Mouse (Mus musculus) hindbrain, embryonic 11.5 days (tissue): Measurements from ENCODE around the gene Hcn1. TPM values are rescaled to one million over a fixed set of nuclear protein-coding genes. Genes with fewer than 3 reads are reported as not detected.

ENCODE experiments used
- ATAC-seq: fragments of 200-750 bp; cut with Nextera tagmentation; 2 replicates; pipeline ENCODE4 v1.8.0; 2017; ENCODE audit warnings: mild to moderate bottlenecking, moderate TSS enrichment, moderate library complexity; ENCODE audit not compliant: low FRiP score
- DNase-seq: peaks from one replicate; pipeline ENCODE4 v3.0.0-alpha.2; 2015; ENCODE audit warnings: low spot score
- H3K27ac ChIP-seq: fragments of 300-500 bp; sonication (generic); 2 replicates; pipeline ENCODE4 v1.5.1; 2014; ENCODE audit warnings: mild to moderate bottlenecking, low read depth, low read length
- H3K27me3 ChIP-seq: fragments of 300-500 bp; sonication (generic); 2 replicates; pipeline ENCODE4 v1.6.1; 2014; ENCODE audit warnings: mild to moderate bottlenecking, low read length, moderate library complexity, mixed read lengths; ENCODE audit not compliant: control insufficient read depth, insufficient read depth
- H3K36me3 ChIP-seq: fragments of 300-500 bp; sonication (generic); 2 replicates; pipeline ENCODE4 v1.6.1; 2014; ENCODE audit warnings: mild to moderate bottlenecking, low read length, moderate library complexity, mixed read lengths; ENCODE audit not compliant: control insufficient read depth, insufficient read depth
- H3K4me1 ChIP-seq: fragments of 300-500 bp; sonication (generic); replicated peaks from 2 replicates; pipeline ENCODE4 v1.6.1; 2014; ENCODE audit warnings: low read length, mixed read lengths; ENCODE audit not compliant: control insufficient read depth, insufficient read depth
- H3K4me2 ChIP-seq: fragments of 300-500 bp; sonication (generic); replicated peaks from 2 replicates; pipeline ENCODE4 v1.6.1; 2014; ENCODE audit warnings: mild to moderate bottlenecking, low read depth, low read length
- H3K4me3 ChIP-seq: fragments of 300-500 bp; sonication (generic); 2 replicates; pipeline ENCODE4 v1.5.1; 2014; ENCODE audit warnings: low read depth, low read length
- H3K9ac ChIP-seq: fragments of 300-500 bp; sonication (generic); 2 replicates; pipeline ENCODE4 v1.6.1; 2014; ENCODE audit warnings: low read depth, low read length
- H3K9me3 ChIP-seq: fragments of 300-500 bp; sonication (generic); 2 replicates; pipeline ENCODE4 v1.6.1; 2016; ENCODE audit warnings: low read length; ENCODE audit not compliant: control insufficient read depth
- WGBS: fragments of 180-500 bp; shearing (Covaris S2); extraction: QIAGEN DNeasy Blood & Tissue Kit; methylation state at CpG from one replicate; pipeline ENCODE4 v1.1.7; 2014; 5-methylcytosine and 5-hydroxymethylcytosine counted together
- polyA plus RNA-seq: library from polyadenylated mRNA; unstranded; fragments of >200 nt; fragmentation: Nextera tagmentation; extraction: Ambion mirVana; gene quantifications from 2 replicates; pipeline ENCODE4 v1.2.1, GENCODE M21; 2014

The Hcn1 gene
- polyA plus RNA-seq, 1 experiment from 2014 or later = 0.06 TPM

- no peaks in the 10 kb centered on the region for H3K4me1 ChIP-seq
- H3K9ac ChIP-seq = no peak overlapping the region
- H3K4me3 ChIP-seq = no peak overlapping the region
- no peak overlapping the region for H3K4me2 ChIP-seq
- H3K27ac ChIP-seq = no peak overlapping the region
- DNase-seq (no peak), ATAC-seq (no peak)
- no peaks in the 10 kb centered on the region for H3K27me3 ChIP-seq
- no peaks in the 10 kb centered on the region for H3K36me3 ChIP-seq
- no peaks in the 10 kb centered on the region for H3K9me3 ChIP-seq
- WGBS = 92% methylated on average over 8 of the region's 8 CpGs
Observed at GRCm38 (mm10) chr13:117940536-117941280, 338.6 kb downstream of the Hcn1 start.

DNA sequence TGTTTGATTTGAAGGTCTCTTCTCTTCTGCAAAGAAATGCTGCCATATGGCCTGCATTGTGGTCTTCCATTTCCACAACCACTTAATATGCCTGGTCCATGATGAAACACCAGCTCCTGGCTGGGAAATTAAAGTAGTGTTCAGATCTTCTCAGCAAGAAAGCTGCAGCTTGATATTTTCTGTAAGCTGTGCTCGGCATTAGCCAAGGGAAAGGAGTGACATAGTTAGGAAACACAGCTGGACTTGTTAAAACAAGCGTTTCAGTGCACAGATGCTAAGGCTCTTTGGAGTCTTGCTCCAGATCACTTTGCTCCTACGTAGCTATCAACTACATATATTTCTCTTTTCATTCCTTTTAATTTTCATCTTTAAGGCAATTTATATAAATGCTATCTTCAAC, 344.7 kb downstream of the Hcn1 start:
- H3K9me3 ChIP-seq = no peaks in the 10 kb centered on the region
- ATAC-seq = no peak
- H3K4me1 ChIP-seq = no peaks in the 10 kb centered on the region
- H3K9ac ChIP-seq = no peak overlapping the region
- no peak overlapping the region for H3K27ac ChIP-seq
- H3K4me3 ChIP-seq = no peak overlapping the region
- no peak overlapping the region for H3K4me2 ChIP-seq
- DNase-seq = no peak
- WGBS = 86% methylated on average over 3 of the region's 3 CpGs
- H3K27me3 ChIP-seq = no peaks in the 10 kb centered on the region
- H3K36me3 ChIP-seq = no peaks in the 10 kb centered on the region

DNA sequence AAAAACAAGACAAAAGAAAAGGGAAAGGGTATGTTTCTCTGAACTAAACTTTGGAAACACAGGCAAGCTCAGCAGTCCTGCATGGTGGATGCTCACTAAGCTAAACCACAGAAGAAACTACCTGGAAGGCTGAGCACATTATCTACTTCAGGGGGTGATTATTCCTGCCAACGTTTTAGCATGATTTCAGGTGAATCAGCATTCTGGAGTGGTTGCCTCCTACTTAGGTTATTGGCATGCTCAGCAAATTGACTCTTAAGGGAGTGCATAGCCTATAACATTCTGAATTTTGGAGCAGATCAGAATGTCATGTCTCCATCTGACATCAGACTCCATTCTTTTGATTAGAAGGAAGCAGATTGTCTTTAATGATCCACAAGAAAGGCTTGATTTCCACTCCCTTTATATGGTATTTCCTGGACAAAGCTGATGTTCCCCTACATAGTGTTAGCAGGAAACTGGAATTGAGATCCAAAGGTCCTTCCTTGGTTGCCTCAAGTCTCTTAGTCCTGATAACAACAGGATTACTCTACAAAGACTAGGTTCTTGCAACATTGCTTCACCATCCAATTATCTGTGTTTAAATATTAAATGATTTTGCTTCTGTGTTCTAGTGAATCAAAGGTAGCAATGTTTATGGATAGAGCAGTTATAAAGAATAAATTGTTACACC, 345.7 kb downstream of the Hcn1 start:
- WGBS = 46% methylated on average over 1 of the region's 1 CpGs

DNA sequence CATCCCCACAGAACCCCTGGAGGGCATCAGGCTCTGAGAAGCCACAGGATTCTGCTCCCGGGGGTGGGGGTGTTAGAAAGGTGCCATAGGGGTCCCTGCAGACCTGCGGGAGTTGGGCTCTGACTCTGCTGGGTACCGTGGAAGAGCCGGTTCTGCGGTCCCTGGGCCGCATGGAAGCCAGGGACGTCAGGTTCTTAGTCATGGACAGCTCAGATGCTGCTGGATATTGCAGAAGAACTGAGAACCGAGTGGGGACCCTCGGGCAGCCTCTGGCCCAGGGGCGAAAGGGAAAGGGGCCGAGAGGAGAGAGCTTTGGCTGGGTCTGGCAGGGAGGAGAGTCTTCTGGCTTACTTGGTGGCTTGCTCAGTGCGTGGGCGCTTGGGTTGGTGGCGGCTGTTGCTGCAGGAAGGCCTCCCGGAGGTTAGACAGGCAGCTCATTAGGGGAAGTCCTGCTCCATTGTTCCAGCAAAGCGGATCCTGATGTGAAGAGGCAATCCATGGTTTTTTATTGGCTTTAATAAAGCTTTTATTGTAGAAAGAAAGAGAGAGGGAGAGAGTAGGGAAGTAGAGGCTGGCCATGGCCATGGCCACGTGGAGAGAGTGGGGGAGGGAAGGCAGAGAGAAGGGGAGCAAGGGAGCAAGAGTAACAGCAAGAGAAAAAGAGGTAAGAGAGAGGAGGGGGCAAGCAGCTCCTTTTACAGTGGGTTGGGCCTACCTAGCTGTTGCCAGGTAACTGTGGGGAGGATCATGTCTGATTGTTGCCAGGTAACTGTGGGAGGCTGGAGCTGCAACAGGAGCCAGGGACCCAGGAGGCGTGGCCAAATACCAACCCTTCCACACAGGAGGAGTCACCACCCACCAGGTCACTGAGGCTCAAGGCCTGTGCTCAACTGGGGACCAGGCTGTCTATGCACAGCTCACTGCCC, 356.6 kb downstream of the Hcn1 start:
- Histone ChIP-seq H3K27ac (no peak overlapping the region), H3K4me2 (peak overlapping the region; percentile 17; the same call in 1 of the 2 replicates), H3K9ac (no peak overlapping the region), H3K27me3 (no peaks in the 10 kb centered on the region), H3K36me3 (no peaks in the 10 kb centered on the region), H3K4me3 (no peak overlapping the region), H3K9me3 (no peaks in the 10 kb centered on the region), H3K4me1 (no peaks in the 10 kb centered on the region)
- ATAC-seq = peak; percentile 89
- 11% methylated on average over 18 of the region's 18 CpGs for WGBS
- peak; percentile 21 for DNase-seq

More for the DNA sequence above, 345.7 kb downstream of the Hcn1 start:
- Histone ChIP-seq H3K9ac (no peak overlapping the region), H3K27ac (no peak overlapping the region), H3K4me3 (no peak overlapping the region), H3K4me1 (no peaks in the 10 kb centered on the region), H3K9me3 (no peaks in the 10 kb centered on the region), H3K27me3 (no peaks in the 10 kb centered on the region), H3K4me2 (no peak overlapping the region), H3K36me3 (no peaks in the 10 kb centered on the region)
- DNase-seq = no peak
- ATAC-seq = no peak

- no peak for ATAC-seq
- H3K9me3 ChIP-seq = no peaks in the 10 kb centered on the region
- H3K36me3 ChIP-seq = no peaks in the 10 kb centered on the region
- H3K27ac ChIP-seq = no peak overlapping the region
- H3K9ac ChIP-seq = no peak overlapping the region
- no peak overlapping the region for H3K4me3 ChIP-seq
- H3K27me3 ChIP-seq = no peaks in the 10 kb centered on the region
- no peak for DNase-seq
- H3K4me1 ChIP-seq = no peaks in the 10 kb centered on the region
- no peak overlapping the region for H3K4me2 ChIP-seq
Observed at GRCm38 (mm10) chr13:117964620-117965019, 362.5 kb downstream of the Hcn1 start.

DNA sequence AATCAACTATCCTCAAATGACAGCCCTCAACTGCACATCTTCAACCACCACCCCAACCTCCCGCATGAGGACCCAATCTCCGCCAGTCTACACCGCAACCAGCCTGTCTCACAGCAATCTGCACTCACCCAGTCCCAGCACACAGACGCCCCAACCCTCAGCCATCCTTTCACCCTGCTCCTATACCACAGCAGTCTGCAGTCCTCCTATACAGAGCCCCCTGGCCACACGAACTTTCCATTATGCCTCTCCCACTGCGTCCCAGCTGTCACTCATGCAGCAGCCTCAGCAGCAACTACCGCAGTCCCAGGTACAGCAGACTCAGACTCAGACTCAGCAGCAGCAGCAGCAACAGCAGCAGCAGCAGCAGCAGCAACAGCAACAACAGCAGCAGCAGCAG, 373.3 kb downstream of the Hcn1 start:
- Histone ChIP-seq H3K27ac (no peak overlapping the region), H3K9me3 (no peaks in the 10 kb centered on the region), H3K36me3 (no peaks in the 10 kb centered on the region), H3K9ac (no peak overlapping the region), H3K4me2 (no peak overlapping the region), H3K4me3 (no peak overlapping the region), H3K27me3 (no peaks in the 10 kb centered on the region), H3K4me1 (no peaks in the 10 kb centered on the region)
- ATAC-seq (0 out of 2 replicates have a peak, but pooled peaks have one; percentile 51), DNase-seq (no peak)
- WGBS = 73% methylated on average over 7 of the region's 7 CpGs

- WGBS = 70% methylated on average over 10 of the region's 10 CpGs
- no peaks in the 10 kb centered on the region for H3K4me1 ChIP-seq
- no peaks in the 10 kb centered on the region for H3K36me3 ChIP-seq
- no peaks in the 10 kb centered on the region for H3K27me3 ChIP-seq
- no peak for DNase-seq
- no peaks in the 10 kb centered on the region for H3K9me3 ChIP-seq
- ATAC-seq = no peak
- no peak overlapping the region for H3K4me2 ChIP-seq
- H3K27ac ChIP-seq = no peak overlapping the region
- no peak overlapping the region for H3K9ac ChIP-seq
- H3K4me3 ChIP-seq = no peak overlapping the region
Observed at GRCm38 (mm10) chr13:117975823-117976222, 373.7 kb downstream of the Hcn1 start.

- 65% methylated on average over 2 of the region's 2 CpGs for WGBS
- ATAC-seq = no peak
- H3K36me3 ChIP-seq = no peaks in the 10 kb centered on the region
- H3K4me1 ChIP-seq = no peaks in the 10 kb centered on the region
- H3K4me3 ChIP-seq = no peak overlapping the region
- no peaks in the 10 kb centered on the region for H3K27me3 ChIP-seq
- DNase-seq = no peak
- H3K9me3 ChIP-seq = no peaks in the 10 kb centered on the region
- no peak overlapping the region for H3K9ac ChIP-seq
- no peak overlapping the region for H3K27ac ChIP-seq
- no peak overlapping the region for H3K4me2 ChIP-seq
Observed at GRCm38 (mm10) chr13:117984339-117984738, 382.2 kb downstream of the Hcn1 start.
